Mouse (Mus musculus) liver, embryonic 13.5 days (tissue): ENCODE data around the gene Vps41. TPM values are rescaled to one million over a fixed set of nuclear protein-coding genes. Genes with fewer than 3 reads are reported as not detected.

Experiments
- ATAC-seq: fragments of 200-750 bp; cut with Nextera tagmentation; 2 replicates; pipeline ENCODE4 v1.8.0; 2017; ENCODE audit warnings: low read depth, mild to moderate bottlenecking, moderate number of reproducible peaks, moderate library complexity
- DNase-seq: peaks from one replicate; pipeline ENCODE4 v3.0.0; 2022
- H3K27ac ChIP-seq: fragments of 300-500 bp; sonication (generic); 2 replicates; pipeline ENCODE4 v1.5.1; 2015; ENCODE audit warnings: moderate library complexity, mild to moderate bottlenecking, inconsistent platforms
- H3K27me3 ChIP-seq: fragments of 300-500 bp; sonication (generic); 2 replicates; pipeline ENCODE4 v1.6.1; 2015; ENCODE audit warnings: mild to moderate bottlenecking, inconsistent platforms
- H3K36me3 ChIP-seq: fragments of 300-500 bp; sonication (generic); 2 replicates; pipeline ENCODE4 v1.6.1; 2015; ENCODE audit warnings: mild to moderate bottlenecking, inconsistent platforms
- H3K4me1 ChIP-seq: fragments of 300-500 bp; sonication (generic); replicated peaks from 2 replicates; pipeline ENCODE4 v1.6.1; 2015; ENCODE audit warnings: inconsistent platforms
- H3K4me2 ChIP-seq: fragments of 300-500 bp; sonication (generic); 2 replicates; pipeline ENCODE4 v1.6.1; 2015; ENCODE audit warnings: inconsistent platforms, mild to moderate bottlenecking, moderate library complexity
- H3K4me3 ChIP-seq: fragments of 300-500 bp; sonication (generic); replicated peaks from 2 replicates; pipeline ENCODE4 v1.5.1; 2015; ENCODE audit warnings: mild to moderate bottlenecking, inconsistent platforms
- H3K9ac ChIP-seq: fragments of 300-500 bp; sonication (generic); 2 replicates; pipeline ENCODE4 v1.6.1; 2015; ENCODE audit warnings: mild to moderate bottlenecking, inconsistent platforms
- H3K9me3 ChIP-seq: fragments of 300-500 bp; sonication (generic); replicated peaks from 2 replicates; pipeline ENCODE4 v1.6.1; 2016; ENCODE audit warnings: inconsistent platforms
- WGBS: fragments of 180-500 bp; shearing (Covaris S2); methylation state at CpG from one replicate; pipeline ENCODE4 v1.1.7; 2015; ENCODE audit not compliant: insufficient replicate concordance; 5-methylcytosine and 5-hydroxymethylcytosine counted together
- polyA plus RNA-seq: library from polyadenylated mRNA; unstranded; fragments of >200 nt; fragmentation: Nextera tagmentation; extraction: Ambion mirVana; gene quantifications from 2 replicates; pipeline ENCODE4 v1.2.1, GENCODE M21; 2015

Gene Vps41
- polyA plus RNA-seq, 1 experiment from 2014 or later, result 21.5 TPM

- WGBS, result 69% methylated on average over 1 of the region's 1 CpGs
- ATAC-seq, result no peak
- no peaks in the 10 kb centered on the region for H3K4me1 ChIP-seq
- no peaks in the 10 kb centered on the region for H3K36me3 ChIP-seq
- H3K4me3 ChIP-seq, result no peak overlapping the region
- DNase-seq, result no peak
- H3K27ac ChIP-seq, result no peak overlapping the region
- no peaks in the 10 kb centered on the region for H3K27me3 ChIP-seq
- H3K4me2 ChIP-seq, result no peak overlapping the region
- H3K9me3 ChIP-seq, result no peaks in the 10 kb centered on the region
- H3K9ac ChIP-seq, result no peak overlapping the region
Measured at GRCm38 (mm10) chr13:18761452-18761851, 44.4 kb downstream of the Vps41 start.

DNA sequence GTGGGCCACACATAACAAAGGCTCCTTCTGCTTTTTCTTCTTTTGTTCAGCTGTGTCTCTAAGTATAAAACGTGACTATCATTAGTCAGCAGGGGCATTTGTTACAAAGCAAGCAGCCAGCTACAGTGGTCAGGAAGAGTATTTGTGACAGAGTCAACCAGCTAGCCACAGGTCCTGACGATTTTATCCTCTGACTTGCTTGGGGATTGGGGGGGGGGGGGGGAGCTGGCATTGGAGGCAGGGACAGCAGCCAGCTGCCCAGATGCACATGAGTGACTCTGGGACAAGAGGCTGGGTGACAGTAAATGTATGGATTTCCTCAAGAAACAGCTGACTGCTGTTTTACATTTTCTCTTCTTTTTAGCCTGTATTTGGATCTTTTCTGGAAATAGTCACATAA, 50.8 kb downstream of the Vps41 start:
- no peak overlapping the region for H3K27ac ChIP-seq
- H3K9ac ChIP-seq, result no peak overlapping the region
- H3K4me1 ChIP-seq, result no peaks in the 10 kb centered on the region
- DNase-seq (no peak), ATAC-seq (no peak)
- H3K4me3 ChIP-seq, result no peak overlapping the region
- H3K36me3 ChIP-seq, result no peaks in the 10 kb centered on the region
- H3K27me3 ChIP-seq, result no peaks in the 10 kb centered on the region
- H3K4me2 ChIP-seq, result no peak overlapping the region
- 21% methylated on average over 2 of the region's 2 CpGs for WGBS
- H3K9me3 ChIP-seq, result no peaks in the 10 kb centered on the region

DNA sequence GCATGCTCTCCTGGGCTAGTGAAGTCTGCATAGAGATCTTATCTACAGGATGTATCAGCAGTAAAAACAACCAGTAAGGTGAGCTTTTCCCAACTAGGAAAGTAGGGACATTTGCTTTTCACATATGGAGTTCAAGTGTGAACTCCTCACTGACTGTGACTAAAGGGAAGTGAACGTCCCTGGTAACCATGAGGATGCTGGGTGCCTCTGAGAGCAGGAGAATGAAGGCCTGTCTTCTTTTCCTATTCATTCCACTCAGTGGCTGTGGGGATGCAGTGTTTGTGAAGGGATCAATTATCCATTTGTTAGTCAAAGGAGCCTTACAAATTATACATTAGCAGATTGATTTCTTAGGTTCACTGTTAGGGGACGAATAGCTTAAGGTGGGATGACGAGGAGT, 51.4 kb downstream of the Vps41 start:
- DNase-seq, result no peak
- no peak for ATAC-seq
- Histone ChIP-seq H3K4me2 (no peak overlapping the region), H3K27me3 (no peaks in the 10 kb centered on the region), H3K4me1 (no peaks in the 10 kb centered on the region), H3K27ac (no peak overlapping the region), H3K36me3 (no peaks in the 10 kb centered on the region), H3K9ac (no peak overlapping the region), H3K4me3 (no peak overlapping the region), H3K9me3 (no peaks in the 10 kb centered on the region)
- WGBS, result 73% methylated on average over 3 of the region's 3 CpGs

- WGBS, result 79% methylated on average over 8 of the region's 8 CpGs
Measured at GRCm38 (mm10) chr13:18773437-18774198, 56.5 kb downstream of the Vps41 start.

DNA sequence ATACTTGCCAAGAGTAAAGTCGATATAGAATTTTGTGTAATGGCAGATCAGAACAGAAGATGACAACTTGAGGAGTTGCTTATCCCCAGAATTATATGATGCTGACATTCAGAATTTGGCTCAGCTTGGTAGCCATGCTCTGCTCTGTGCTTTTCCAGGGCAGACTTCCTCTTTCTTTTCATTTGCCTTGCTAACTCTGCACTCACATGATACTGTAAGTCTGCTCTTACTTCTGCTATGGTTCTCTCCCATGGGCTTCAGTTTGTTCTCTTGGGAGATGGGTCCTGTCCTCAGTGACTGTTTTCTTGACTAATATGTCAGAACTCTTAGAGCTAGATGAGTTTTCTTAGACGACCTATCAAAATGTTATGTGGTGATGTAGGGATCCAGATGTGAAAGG, 64.2 kb downstream of the Vps41 start:
- DNase-seq (no peak), ATAC-seq (no peak)
- Histone ChIP-seq H3K9me3 (no peaks in the 10 kb centered on the region), H3K27ac (no peak overlapping the region), H3K4me2 (no peak overlapping the region), H3K4me3 (no peak overlapping the region), H3K36me3 (no peaks in the 10 kb centered on the region), H3K27me3 (no peaks in the 10 kb centered on the region), H3K4me1 (no peaks in the 10 kb centered on the region), H3K9ac (no peak overlapping the region)
- 58% methylated on average over 2 of the region's 2 CpGs for WGBS

More at GRCm38 (mm10) chr13:18773437-18774198, 56.5 kb downstream of the Vps41 start:
- no peak for DNase-seq
- 0 out of 2 replicates have a peak, but pooled peaks have one; percentile 26 for ATAC-seq
- Histone ChIP-seq H3K4me3 (no peak overlapping the region), H3K27me3 (no peaks in the 10 kb centered on the region), H3K4me1 (no peaks in the 10 kb centered on the region), H3K9ac (no peak overlapping the region), H3K4me2 (no peak overlapping the region), H3K36me3 (no peaks in the 10 kb centered on the region), H3K9me3 (no peaks in the 10 kb centered on the region), H3K27ac (no peak overlapping the region)

- ATAC-seq (no peak), DNase-seq (no peak)
- WGBS, result 62% methylated on average over 1 of the region's 1 CpGs
- H3K9me3 ChIP-seq, result no peaks in the 10 kb centered on the region
- H3K9ac ChIP-seq, result no peak overlapping the region
- no peaks in the 10 kb centered on the region for H3K36me3 ChIP-seq
- H3K4me3 ChIP-seq, result no peak overlapping the region
- H3K27ac ChIP-seq, result no peak overlapping the region
- H3K27me3 ChIP-seq, result no peaks in the 10 kb centered on the region
- no peak overlapping the region for H3K4me2 ChIP-seq
- H3K4me1 ChIP-seq, result peaks cover 6% of the 10 kb centered on the region; the same call in 1 of the 2 replicates
Measured at GRCm38 (mm10) chr13:18785702-18786101, 68.6 kb downstream of the Vps41 start.

DNA sequence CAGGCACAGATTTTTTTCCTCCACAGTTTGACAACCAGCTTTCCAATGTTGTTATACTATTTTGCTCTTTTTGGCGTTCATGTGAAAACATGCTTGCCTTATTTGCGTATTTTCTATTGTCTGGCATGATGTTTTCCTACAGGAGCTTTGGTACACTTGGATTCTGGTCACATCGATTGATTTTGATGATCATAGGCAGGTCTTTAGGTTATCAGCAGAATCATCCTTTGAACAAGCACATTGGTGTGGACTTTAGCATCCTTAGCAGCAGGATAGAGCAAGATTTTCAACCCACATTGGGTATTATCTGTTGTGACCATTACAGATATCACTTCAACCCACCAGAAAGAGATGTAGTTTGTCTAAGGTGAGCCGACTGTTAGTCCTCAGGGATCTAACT, 71.0 kb downstream of the Vps41 start:
- Histone ChIP-seq H3K4me2 (no peak overlapping the region), H3K9ac (no peak overlapping the region), H3K4me3 (no peak overlapping the region), H3K36me3 (no peaks in the 10 kb centered on the region), H3K27ac (no peak overlapping the region), H3K9me3 (no peaks in the 10 kb centered on the region), H3K27me3 (no peaks in the 10 kb centered on the region), H3K4me1 (peaks cover 6% of the 10 kb centered on the region; the same call in 1 of the 2 replicates)
- DNase-seq (no peak), ATAC-seq (no peak; the same call in 1 of the 2 replicates)
- WGBS, result 69% methylated on average over 4 of the region's 4 CpGs

DNA sequence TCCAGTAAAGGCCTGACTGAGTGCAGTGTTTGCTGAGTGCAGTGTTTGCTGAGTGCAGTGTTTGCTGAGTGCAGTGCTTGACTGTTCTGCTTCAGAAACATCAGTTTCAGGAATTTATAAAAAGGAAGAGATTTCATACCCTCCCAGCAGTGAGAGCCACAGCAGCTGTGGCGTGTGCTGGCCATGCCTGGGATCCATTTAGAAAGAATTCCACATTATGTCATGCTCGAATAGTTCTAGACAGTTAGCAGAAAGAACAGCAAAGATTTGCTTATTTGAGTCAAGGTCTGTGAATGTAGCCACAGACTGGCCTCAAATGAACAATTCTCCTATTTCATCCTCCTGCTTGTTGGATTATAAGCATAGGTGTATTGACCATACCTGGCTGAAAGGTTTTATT, 71.6 kb downstream of the Vps41 start:
- Histone ChIP-seq H3K27ac (no peak overlapping the region), H3K36me3 (no peaks in the 10 kb centered on the region), H3K9me3 (no peaks in the 10 kb centered on the region), H3K4me3 (no peak overlapping the region), H3K27me3 (no peaks in the 10 kb centered on the region), H3K4me1 (peaks cover 6% of the 10 kb centered on the region; the same call in 1 of the 2 replicates), H3K4me2 (no peak overlapping the region), H3K9ac (no peak overlapping the region)
- ATAC-seq (no peak), DNase-seq (no peak)
- WGBS, result 62% methylated on average over 2 of the region's 2 CpGs

GRCm38 (mm10) chr13:18789662-18790061, 72.6 kb downstream of the Vps41 start:
- ATAC-seq (no peak), DNase-seq (no peak)
- H3K36me3 ChIP-seq, result no peaks in the 10 kb centered on the region
- peaks cover 6% of the 10 kb centered on the region; the same call in 1 of the 2 replicates for H3K4me1 ChIP-seq
- H3K27ac ChIP-seq, result no peak overlapping the region
- 81% methylated on average over 4 of the region's 4 CpGs for WGBS
- no peaks in the 10 kb centered on the region for H3K27me3 ChIP-seq
- H3K4me2 ChIP-seq, result no peak overlapping the region
- no peak overlapping the region for H3K4me3 ChIP-seq
- no peaks in the 10 kb centered on the region for H3K9me3 ChIP-seq
- H3K9ac ChIP-seq, result no peak overlapping the region

- DNase-seq (no peak), ATAC-seq (no peak)
- Histone ChIP-seq H3K4me1 (peaks cover 6% of the 10 kb centered on the region; the same call in 1 of the 2 replicates), H3K9me3 (no peaks in the 10 kb centered on the region), H3K9ac (no peak overlapping the region), H3K27me3 (no peaks in the 10 kb centered on the region), H3K4me2 (no peak overlapping the region), H3K36me3 (no peaks in the 10 kb centered on the region), H3K27ac (no peak overlapping the region), H3K4me3 (no peak overlapping the region)
- WGBS, result 82% methylated on average over 6 of the region's 6 CpGs
Measured at GRCm38 (mm10) chr13:18790086-18790485, 73.0 kb downstream of the Vps41 start.

- no peaks in the 10 kb centered on the region for H3K9me3 ChIP-seq
- DNase-seq, result no peak
- H3K27me3 ChIP-seq, result no peaks in the 10 kb centered on the region
- no peaks in the 10 kb centered on the region for H3K36me3 ChIP-seq
- no peak overlapping the region for H3K4me3 ChIP-seq
- WGBS, result 72% methylated on average over 4 of the region's 4 CpGs
- peaks cover 6% of the 10 kb centered on the region; the same call in 1 of the 2 replicates for H3K4me1 ChIP-seq
- no peak for ATAC-seq
- H3K4me2 ChIP-seq, result no peak overlapping the region
- no peak overlapping the region for H3K27ac ChIP-seq
- H3K9ac ChIP-seq, result no peak overlapping the region
Measured at GRCm38 (mm10) chr13:18791314-18791713, 74.2 kb downstream of the Vps41 start.

DNA sequence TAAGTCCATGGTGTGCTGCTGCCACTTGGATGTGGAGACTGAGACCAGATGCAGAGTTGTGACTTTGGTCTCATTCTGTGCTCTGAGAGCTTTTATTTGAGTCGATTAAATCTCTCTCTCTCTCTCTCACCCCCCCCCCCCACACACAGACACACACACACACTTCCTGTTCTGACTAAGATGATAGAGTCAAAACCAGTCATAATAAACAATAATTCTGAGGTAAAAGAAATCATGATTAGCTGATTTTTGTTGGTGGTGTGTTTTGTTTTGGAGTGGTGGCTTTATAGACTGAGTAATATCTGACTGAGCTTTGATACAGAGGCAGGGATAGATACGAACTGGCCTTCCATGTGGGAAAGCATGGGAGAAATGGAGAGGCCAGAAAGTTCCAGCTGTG, 74.6 kb downstream of the Vps41 start:
- H3K36me3 ChIP-seq, result no peaks in the 10 kb centered on the region
- no peaks in the 10 kb centered on the region for H3K27me3 ChIP-seq
- ATAC-seq, result no peak
- DNase-seq, result no peak
- no peak overlapping the region for H3K4me2 ChIP-seq
- H3K9ac ChIP-seq, result no peak overlapping the region
- no peak overlapping the region for H3K4me3 ChIP-seq
- WGBS, result 64% methylated on average over 2 of the region's 2 CpGs
- peaks cover 6% of the 10 kb centered on the region; the same call in 1 of the 2 replicates for H3K4me1 ChIP-seq
- no peaks in the 10 kb centered on the region for H3K9me3 ChIP-seq
- H3K27ac ChIP-seq, result no peak overlapping the region
